Mouse (Mus musculus) thymus, adult 2 months (tissue): ENCODE measurements at regions not wholly inside any gene's neighbourhood (a gene's known extent, or its start where the extent isn't known, plus 50 kb on each side); places are given as distances from the start of the nearest gene placed in this dataset.

ENCODE experiments used
- CTCF ChIP-seq: fragments of 200-500 bp; IDR thresholded peaks from 2 replicates; pipeline ENCODE4 v1.5.1; 2012; ENCODE audit warnings: mild to moderate bottlenecking, control low read depth, low read length, moderate library complexity, borderline replicate concordance; ENCODE audit not compliant: control insufficient read depth, poor library complexity, insufficient read depth; ENCODE audit errors: extremely low read depth
- POLR2A ChIP-seq: fragments of 200-500 bp; IDR thresholded peaks from 2 replicates; pipeline ENCODE4 v1.6.1; 2012; ENCODE audit warnings: mild to moderate bottlenecking, low read length, control low read depth, moderate library complexity; ENCODE audit not compliant: control insufficient read depth, poor library complexity, insufficient read depth; ENCODE audit errors: extremely low read depth

- TF ChIP-seq CTCF (no peak), POLR2A (no peak)
These were observed 152.2 kb upstream of the Smim23 start for GRCm38 (mm10) chr11:32976572-32976971.
